Mouse (Mus musculus) ES-E14 (cell line): ENCODE results near the gene Homer2. TPM values are rescaled to one million over a fixed set of nuclear protein-coding genes. Genes with fewer than 3 reads are reported as not detected.

Experiments
- DNase-seq: peaks from one replicate; pipeline ENCODE4 v3.0.0-alpha.2; 2013; ENCODE audit warnings: low read depth, low spot score
- H3K27ac ChIP-seq: 2 replicates; pipeline ENCODE4 v1.5.1; 2012; ENCODE audit warnings: low read depth, mild to moderate bottlenecking, low read length, moderate library complexity, mixed read lengths; ENCODE audit not compliant: poor library complexity, insufficient read depth, severe bottlenecking
- H3K36me3 ChIP-seq: 2 replicates; pipeline ENCODE4 v1.6.1; 2012; ENCODE audit warnings: mild to moderate bottlenecking, low read length, moderate library complexity, mixed read lengths; ENCODE audit not compliant: control insufficient read depth, poor library complexity, insufficient read depth, severe bottlenecking
- H3K4me1 ChIP-seq, 2 experiments: fragments of 150-350 bp in 1 of 2; sonication (generic) in 1 of 2; 2 replicates each; pipeline ENCODE4 v1.6.1; 2012; ENCODE audit warnings: low read length in 2 of 2, mild to moderate bottlenecking in 1 of 2, mixed read lengths in 1 of 2; ENCODE audit not compliant: control insufficient read depth in 2 of 2, insufficient read depth in 2 of 2, poor library complexity in 1 of 2
- H3K4me3 ChIP-seq, 2 experiments: fragments of 150-350 bp in 1 of 2; sonication (generic) in 1 of 2; 2 replicates each; pipeline ENCODE4 v1.5.1; 2012; ENCODE audit warnings: low read length in 2 of 2, low read depth in 1 of 2, mild to moderate bottlenecking in 1 of 2, mixed read lengths in 1 of 2; ENCODE audit not compliant: insufficient read depth in 1 of 2, poor library complexity in 1 of 2, severe bottlenecking in 1 of 2
- H3K9ac ChIP-seq: 2 replicates; pipeline ENCODE4 v1.6.1; 2012; ENCODE audit warnings: low read depth, mild to moderate bottlenecking, low read length, mixed read lengths; ENCODE audit not compliant: poor library complexity, insufficient read depth, severe bottlenecking
- H3K9me3 ChIP-seq: fragments of 150-350 bp; sonication (generic); 2 replicates; pipeline ENCODE4 v1.6.1; 2012; ENCODE audit warnings: low read depth, mild to moderate bottlenecking, low read length; ENCODE audit not compliant: control insufficient read depth, insufficient read depth
- CHD2 ChIP-seq: IDR thresholded peaks from 2 replicates; pipeline ENCODE4 v1.6.1; 2014; ENCODE audit warnings: mild to moderate bottlenecking, low read depth, low read length, inconsistent platforms
- HCFC1 ChIP-seq: IDR thresholded peaks from 2 replicates; pipeline ENCODE4 v1.6.1; 2012; ENCODE audit warnings: low read length, inconsistent platforms, borderline replicate concordance; ENCODE audit not compliant: insufficient read depth
- MAFK ChIP-seq: IDR thresholded peaks from 2 replicates; pipeline ENCODE4 v1.6.1; 2014; ENCODE audit warnings: mild to moderate bottlenecking, low read depth, low read length, inconsistent platforms; ENCODE audit not compliant: insufficient read depth
- ZC3H11A ChIP-seq: IDR thresholded peaks from 2 replicates; pipeline ENCODE4 v1.6.1; 2012; ENCODE audit warnings: low read depth, mild to moderate bottlenecking, inconsistent platforms, low read length, borderline replicate concordance
- ZNF384 ChIP-seq: IDR thresholded peaks from 2 replicates; pipeline ENCODE4 v1.6.1; 2012; ENCODE audit warnings: low read depth, low read length, inconsistent platforms
- in situ Hi-C, 2 experiments: fragments of 600-800 bp; cut with MboI; formaldehyde crosslinking; loops; one replicate each; pipeline ENCODE4 v1.15.1; 2025; ENCODE audit warnings: low sequenced_read_pairs in 2 of 2, inconsistent platforms in 1 of 2; ENCODE audit not compliant: unreplicated experiment in 2 of 2
- total RNA-seq: library from RNA; depleted of rRNA; stranded (reverse); fragments of 300-350 nt; gene quantifications from 2 replicates; pipeline ENCODE4 v1.2.3, GENCODE M21; 2012

Homer2 gene
- total RNA-seq, 1 experiment = 6.5 TPM

DNA sequence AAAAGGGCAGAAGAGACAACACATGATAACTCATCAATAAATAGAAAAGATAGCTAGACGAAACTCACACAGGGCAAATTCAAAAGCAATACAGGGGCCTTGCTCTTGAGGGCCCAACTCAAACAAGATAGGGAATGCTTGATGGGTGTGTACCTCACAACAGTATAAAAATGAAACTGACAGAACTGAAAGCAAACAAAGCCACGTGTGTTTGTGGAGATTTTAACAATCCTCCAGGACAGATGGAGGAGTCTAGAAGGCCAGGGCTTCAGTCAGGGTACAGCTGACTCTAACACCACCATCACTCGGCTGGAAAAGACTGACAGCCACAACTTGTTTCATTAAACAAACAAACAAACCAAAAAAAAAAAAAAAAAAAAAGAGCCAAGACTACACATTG is 44.3 kb downstream of the Homer2 start:
- Histone ChIP-seq H3K9me3 (no peaks in the 10 kb centered on the region), H3K4me1 (no peaks in the 10 kb centered on the region), H3K4me3 (no peak overlapping the region), H3K9ac (no peak overlapping the region), H3K27ac (no peak overlapping the region), H3K36me3 (no peaks in the 10 kb centered on the region)
- DNase-seq = no peak
- TF ChIP-seq HCFC1 (no peak), ZNF384 (no peak), MAFK (no peak), ZC3H11A (no peak), CHD2 (no peak)
- in situ Hi-C loops = no loop called here

DNA sequence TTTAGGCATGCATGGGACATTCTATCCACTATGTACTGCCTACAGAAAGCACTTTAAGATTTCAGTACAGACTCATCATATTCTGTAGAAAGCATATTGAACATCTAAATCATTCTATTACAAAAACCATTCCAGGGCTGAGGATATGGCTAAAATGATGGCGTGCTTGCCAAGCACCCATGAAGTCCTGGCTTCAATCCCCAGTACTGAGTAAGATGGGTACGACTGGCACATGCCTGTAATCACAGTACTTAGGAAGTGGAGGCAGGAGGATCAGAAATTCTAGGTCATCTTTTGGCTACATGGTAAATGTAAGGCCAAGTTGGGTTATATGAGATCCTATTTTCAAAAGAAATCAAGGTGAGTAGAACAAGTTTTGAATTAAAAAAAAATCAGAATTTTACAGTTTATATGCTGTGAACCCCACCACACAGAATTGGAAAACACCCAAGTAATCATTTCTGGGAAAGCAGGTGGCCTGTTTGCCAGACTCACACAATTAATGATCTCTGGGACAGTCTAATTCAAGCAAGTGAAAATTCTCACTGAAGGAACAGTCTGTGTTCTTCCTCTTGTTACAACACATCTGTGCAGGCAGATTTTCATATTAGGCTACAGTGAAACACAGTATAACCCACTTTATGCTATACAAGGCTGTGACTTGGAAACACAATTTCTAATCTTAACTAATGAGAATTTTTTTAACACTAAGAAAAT is 49.5 kb downstream of the Homer2 start:
- Histone ChIP-seq H3K9me3 (no peaks in the 10 kb centered on the region), H3K36me3 (no peaks in the 10 kb centered on the region), H3K4me3 (no peak overlapping the region), H3K27ac (no peak overlapping the region), H3K9ac (no peak overlapping the region), H3K4me1 (no peaks in the 10 kb centered on the region)
- no peak for DNase-seq
- no peak for TF ChIP-seq ZC3H11A
- no peak for TF ChIP-seq ZNF384
- no peak for TF ChIP-seq CHD2
- no peak for TF ChIP-seq HCFC1
- no peak for TF ChIP-seq MAFK
- in situ Hi-C loops = no loop called here

DNA sequence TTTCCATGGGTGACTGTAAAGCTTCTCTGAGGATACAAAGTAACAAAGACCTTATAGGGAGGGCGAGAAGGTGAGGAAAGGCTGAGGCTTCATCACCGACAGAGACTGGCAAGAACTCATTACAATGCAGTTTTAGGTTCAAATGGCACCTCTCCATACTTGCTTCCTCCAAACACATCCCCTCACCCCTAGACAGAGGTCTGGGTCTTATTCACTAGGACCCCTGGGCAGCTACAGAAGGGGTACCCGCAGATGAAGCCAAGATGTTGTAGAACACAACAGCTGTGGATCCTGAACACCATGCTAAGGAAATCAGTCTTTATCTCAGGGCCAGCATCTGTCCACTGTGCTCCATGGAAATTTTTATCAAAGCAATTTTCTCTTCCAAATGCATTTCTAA is 50.3 kb downstream of the Homer2 start:
- no peak for DNase-seq
- Histone ChIP-seq H3K9me3 (no peaks in the 10 kb centered on the region), H3K4me3 (no peak overlapping the region), H3K9ac (no peak overlapping the region), H3K4me1 (no peaks in the 10 kb centered on the region), H3K36me3 (no peaks in the 10 kb centered on the region), H3K27ac (no peak overlapping the region)
- TF ChIP-seq ZNF384 = no peak
- TF ChIP-seq MAFK = no peak
- no peak for TF ChIP-seq HCFC1
- TF ChIP-seq ZC3H11A = no peak
- TF ChIP-seq CHD2 = no peak
- in situ Hi-C loops = no loop called here

DNA sequence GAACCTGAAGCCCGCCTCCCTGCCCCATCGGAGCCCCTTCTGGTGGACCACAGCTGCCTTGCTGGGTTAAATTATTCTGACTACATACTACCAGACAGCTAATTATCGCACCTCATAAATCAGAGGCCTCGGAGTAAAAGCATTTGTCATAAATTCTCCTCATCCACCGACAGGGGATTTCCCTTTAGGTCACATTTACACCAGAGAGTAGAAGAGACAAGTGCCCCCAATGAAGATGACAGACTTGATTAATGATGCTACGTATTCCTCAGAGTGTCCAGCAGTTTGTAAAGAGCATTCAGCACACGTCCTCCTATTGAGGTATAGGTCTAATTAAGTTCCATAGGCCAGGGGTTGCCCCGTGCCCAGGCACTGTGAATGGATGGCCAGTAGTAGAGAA is 50.7 kb downstream of the Homer2 start:
- DNase-seq = no peak
- no peaks in the 10 kb centered on the region for H3K9me3 ChIP-seq
- no peaks in the 10 kb centered on the region for H3K4me1 ChIP-seq
- no peak overlapping the region for H3K4me3 ChIP-seq
- no peak overlapping the region for H3K9ac ChIP-seq
- TF ChIP-seq HCFC1 = no peak
- no peak for TF ChIP-seq CHD2
- no peak overlapping the region for H3K27ac ChIP-seq
- in situ Hi-C loops = no loop called here
- H3K36me3 ChIP-seq = no peaks in the 10 kb centered on the region
